Mouse (Mus musculus) lung, postnatal 36 days (tissue): ENCODE data around the gene Foxs1.

Experiments used
- DNase-seq: peaks from one replicate; pipeline ENCODE4 v3.0.0; 2022; ENCODE audit warnings: mixed read lengths

The Foxs1 gene

GRCm38 (mm10) chr2:152928219-152928987 lies 4.6 kb downstream of the Foxs1 start:
- DNase-seq: peak; percentile 25

- DNase-seq: peak; percentile 24
Measured at GRCm38 (mm10) chr2:152927371-152927770, 5.6 kb downstream of the Foxs1 start.

- DNase-seq: no peak
Measured at GRCm38 (mm10) chr2:152926896-152927295, 6.1 kb downstream of the Foxs1 start.

- peak; percentile 56 for DNase-seq
Measured at GRCm38 (mm10) chr2:152925189-152925872, 7.7 kb downstream of the Foxs1 start.

- no peak for DNase-seq
Measured at GRCm38 (mm10) chr2:152924543-152924942, 8.5 kb downstream of the Foxs1 start.

GRCm38 (mm10) chr2:152924128-152924527 lies 8.9 kb downstream of the Foxs1 start:
- no peak for DNase-seq

GRCm38 (mm10) chr2:152923621-152924020 lies 9.4 kb downstream of the Foxs1 start:
- DNase-seq: no peak

- DNase-seq: no peak
Measured at GRCm38 (mm10) chr2:152922376-152922775, 10.6 kb downstream of the Foxs1 start.

GRCm38 (mm10) chr2:152917671-152918070 lies 15.3 kb downstream of the Foxs1 start:
- DNase-seq: no peak

- DNase-seq: no peak
Measured at GRCm38 (mm10) chr2:152916111-152916510, 16.9 kb downstream of the Foxs1 start.

- DNase-seq: no peak
Measured at GRCm38 (mm10) chr2:152915453-152915852, 17.6 kb downstream of the Foxs1 start.

GRCm38 (mm10) chr2:152914310-152915120 lies 18.5 kb downstream of the Foxs1 start:
- peak; percentile 88 for DNase-seq

GRCm38 (mm10) chr2:152913471-152913870 lies 19.5 kb downstream of the Foxs1 start:
- DNase-seq: no peak

GRCm38 (mm10) chr2:152911432-152911831 lies 21.6 kb downstream of the Foxs1 start:
- DNase-seq: no peak

GRCm38 (mm10) chr2:152911031-152911430 lies 22.0 kb downstream of the Foxs1 start, which contains the start of gene Mylk2:
Mylk2 (plus strand) TSS chr2:152911352.
- no peak for DNase-seq

- DNase-seq: no peak
Measured at GRCm38 (mm10) chr2:152909848-152910247, 23.2 kb downstream of the Foxs1 start.

- DNase-seq: no peak
Measured at GRCm38 (mm10) chr2:152907114-152907943, 25.7 kb downstream of the Foxs1 start.

GRCm38 (mm10) chr2:152906274-152907037 lies 26.6 kb downstream of the Foxs1 start:
- no peak for DNase-seq

- no peak for DNase-seq
Measured at GRCm38 (mm10) chr2:152905036-152905829, 27.8 kb downstream of the Foxs1 start.

GRCm38 (mm10) chr2:152904127-152904643 lies 28.8 kb downstream of the Foxs1 start:
- DNase-seq: peak; percentile 38
